Comparison of ENCODE assay signal across 8 mouse cellular contexts in genomic region chr17:32027666-32028065, GRCm38 (mm10). TPM values are rescaled to one million over a fixed set of nuclear protein-coding genes. Genes with fewer than 3 reads are reported as not detected.
DNase-seq lines count a peak whose midpoint lies in the region; ATAC-seq and TF ChIP-seq lines count a peak whose summit lies in the region.

No protein-coding gene starts in this region.

- H3K27me3 ChIP-seq in kidney, postnatal 0 days (ENCODE audit: insufficient read depth, low read length): no peaks in the 10 kb centered on the region
- no peaks in the 10 kb centered on the region for H3K27me3 ChIP-seq in kidney, embryonic 14.5 days (ENCODE audit: control insufficient read depth, insufficient read depth, low read length)
- H3K27me3 ChIP-seq in hindbrain, embryonic 15.5 days: no peaks in the 10 kb centered on the region
- H3K27me3 ChIP-seq in heart, embryonic 11.5 days (ENCODE audit: control insufficient read depth, insufficient read depth, low read length): no peaks in the 10 kb centered on the region; the same call in none of the 2 replicates

- no peaks in the 10 kb centered on the region for H3K9me3 ChIP-seq in kidney, postnatal 0 days (replicated peaks; ENCODE audit: low read length)
- H3K9me3 ChIP-seq in kidney, embryonic 14.5 days (ENCODE audit: control insufficient read depth, low read length): no peaks in the 10 kb centered on the region
- no peaks in the 10 kb centered on the region for H3K9me3 ChIP-seq in hindbrain, embryonic 15.5 days
- H3K9me3 ChIP-seq in heart, embryonic 11.5 days (replicated peaks; ENCODE audit: control insufficient read depth, low read length): no peaks in the 10 kb centered on the region

- H3K4me3 ChIP-seq in kidney, postnatal 0 days (replicated peaks; ENCODE audit: low read depth, low read length): no peak overlapping the region
- no peak overlapping the region for H3K4me3 ChIP-seq in kidney, embryonic 14.5 days (ENCODE audit: low read length)
- no peak overlapping the region for H3K4me3 ChIP-seq in hindbrain, embryonic 15.5 days
- no peak overlapping the region for H3K4me3 ChIP-seq in heart, embryonic 11.5 days (ENCODE audit: low read depth, low read length)

- H3K36me3 ChIP-seq in kidney, postnatal 0 days (ENCODE audit: insufficient read depth, low read length): no peaks in the 10 kb centered on the region
- H3K36me3 ChIP-seq in kidney, embryonic 14.5 days (ENCODE audit: control insufficient read depth, insufficient read depth, low read length): no peaks in the 10 kb centered on the region
- H3K36me3 ChIP-seq in hindbrain, embryonic 15.5 days: no peaks in the 10 kb centered on the region
- no peaks in the 10 kb centered on the region for H3K36me3 ChIP-seq in heart, embryonic 11.5 days (ENCODE audit: control insufficient read depth, insufficient read depth, low read length)

- peak; percentile 81 for TF ChIP-seq CTCF in kidney, postnatal 0 days (IDR thresholded peaks at IDR 0.05; ENCODE audit: low read depth)

- no peak overlapping the region for H3K4me2 ChIP-seq in kidney, postnatal 0 days (ENCODE audit: low read length)
- H3K4me2 ChIP-seq in kidney, embryonic 14.5 days (replicated peaks; ENCODE audit: low read depth, low read length): no peak overlapping the region
- no peak overlapping the region for H3K4me2 ChIP-seq in hindbrain, embryonic 15.5 days
- H3K4me2 ChIP-seq in heart, embryonic 11.5 days: no peak overlapping the region

- peak; percentile 94 for DNase-seq in kidney, postnatal 0 days (ENCODE audit: low spot score)
- peak; percentile 73 for DNase-seq in CD4-positive, CD25-positive, alpha-beta regulatory T cell, adult 2 months (ENCODE audit: low read depth, low spot score)
- peak; percentile 69 for DNase-seq in R1 (ENCODE audit: low read depth, low spot score)
- DNase-seq in ovary, adult 18-20 months (ENCODE audit: low spot score): no peak
- no peak for DNase-seq in gastrocnemius, postnatal 10 days

- 26% methylated on average over 3 of the region's 3 CpGs for WGBS in kidney, postnatal 0 days
- 31% methylated on average over 3 of the region's 3 CpGs for WGBS in kidney, embryonic 14.5 days
- WGBS in hindbrain, embryonic 15.5 days: 33% methylated on average over 3 of the region's 3 CpGs
- WGBS in heart, embryonic 11.5 days (ENCODE audit: insufficient replicate concordance): 28% methylated on average over 3 of the region's 3 CpGs

- 0 out of 2 replicates have a peak, but pooled peaks have one; percentile 53 for ATAC-seq in kidney, postnatal 0 days (replicated peaks; ENCODE audit: low FRiP score, low read depth)
- ATAC-seq in kidney, embryonic 14.5 days (ENCODE audit: low FRiP score, low TSS enrichment): no peak
- peak; percentile 78; the same call in 1 of the 2 replicates for ATAC-seq in hindbrain, embryonic 15.5 days (ENCODE audit: low FRiP score, low read depth)
- no peak for ATAC-seq in heart, embryonic 11.5 days (replicated peaks; ENCODE audit: insufficient number of reproducible peaks, low FRiP score, low TSS enrichment)

- H3K27ac ChIP-seq in kidney, postnatal 0 days: no peak overlapping the region
- H3K27ac ChIP-seq in kidney, embryonic 14.5 days (ENCODE audit: low read depth, low read length): no peak overlapping the region
- H3K27ac ChIP-seq in hindbrain, embryonic 15.5 days (replicated peaks): no peak overlapping the region
- no peak overlapping the region for H3K27ac ChIP-seq in heart, embryonic 11.5 days (ENCODE audit: low read depth, low read length)

- H3K4me1 ChIP-seq in kidney, postnatal 0 days (replicated peaks; ENCODE audit: insufficient read depth, low read length): peaks cover 9% of the 10 kb centered on the region; the same call in 1 of the 2 replicates
- peaks cover 5% of the 10 kb centered on the region; the same call in 1 of the 2 replicates for H3K4me1 ChIP-seq in kidney, embryonic 14.5 days (ENCODE audit: control insufficient read depth, insufficient read depth, low read length)
- no peaks in the 10 kb centered on the region for H3K4me1 ChIP-seq in hindbrain, embryonic 15.5 days (replicated peaks)
- H3K4me1 ChIP-seq in heart, embryonic 11.5 days (ENCODE audit: control insufficient read depth, insufficient read depth, low read length): peaks cover 6% of the 10 kb centered on the region; the same call in 1 of the 2 replicates

- no peak overlapping the region for H3K9ac ChIP-seq in kidney, postnatal 0 days (ENCODE audit: low read depth, low read length)
- no peak overlapping the region for H3K9ac ChIP-seq in kidney, embryonic 14.5 days (ENCODE audit: low read depth, low read length)
- no peak overlapping the region for H3K9ac ChIP-seq in hindbrain, embryonic 15.5 days
- H3K9ac ChIP-seq in heart, embryonic 11.5 days (ENCODE audit: low read depth, low read length): no peak overlapping the region

RNA-seq across cellular contexts. Expression of gene Rrp1b, which starts 8.2 kb away (rescaled TPM):
- 38.0 and 46.3 TPM in 2 replicates for polyA plus RNA-seq in kidney, postnatal 0 days (2015; fragmentation: Nextera tagmentation; extraction: Ambion mirVana)
- 64.4 and 77.5 TPM in 2 replicates for polyA plus RNA-seq in kidney, embryonic 14.5 days (2014; fragmentation: Nextera tagmentation; extraction: Ambion mirVana)
- polyA plus RNA-seq in hindbrain, embryonic 15.5 days (2015; fragmentation: Nextera tagmentation; extraction: Ambion mirVana): 35.1 and 36.3 TPM in 2 replicates
- total RNA-seq in gastrocnemius, postnatal 10 days (2021): 10 to 100 TPM; 14.5 to 16.7 TPM
- 29.5 and 44.3 TPM in 2 replicates for polyA plus RNA-seq in heart, embryonic 11.5 days (2014; fragmentation: Nextera tagmentation; extraction: Ambion mirVana)

RNA-seq across cellular contexts. Expression of gene Hsf2bp, which starts 8.5 kb away (rescaled TPM):
- polyA plus RNA-seq in kidney, postnatal 0 days (2015; fragmentation: Nextera tagmentation; extraction: Ambion mirVana): 2.9 and 3.1 TPM in 2 replicates
- 0.21 and 0.95 TPM in 2 replicates for polyA plus RNA-seq in kidney, embryonic 14.5 days (2014; fragmentation: Nextera tagmentation; extraction: Ambion mirVana)
- 0.48 and 0.49 TPM in 2 replicates for polyA plus RNA-seq in hindbrain, embryonic 15.5 days (2015; fragmentation: Nextera tagmentation; extraction: Ambion mirVana)
- 1 to 10 TPM; 2.6 to 3.0 TPM for total RNA-seq in gastrocnemius, postnatal 10 days (2021)
- polyA plus RNA-seq in heart, embryonic 11.5 days (2014; fragmentation: Nextera tagmentation; extraction: Ambion mirVana): 0.35 and 0.44 TPM in 2 replicates

Comparison
In these comparisons a context has a peak if more than half of its experiments do, and no peak if none do; other contexts are left out.
1. ATAC-seq: peak in kidney, postnatal 0 days (single experiment) and hindbrain, embryonic 15.5 days (single experiment); none in kidney, embryonic 14.5 days (single experiment) and heart, embryonic 11.5 days (single experiment).
2. DNase-seq: peak in kidney, postnatal 0 days (single experiment), CD4-positive, CD25-positive, alpha-beta regulatory T cell, adult 2 months (single experiment) and R1 (single experiment); none in ovary, adult 18-20 months (single experiment) and gastrocnemius, postnatal 10 days (single experiment).